Mouse (Mus musculus): Measurements from ENCODE around the gene Pigo.
A peak's percentile ranks its signal among the peaks of the same experiment; 100 is the strongest.
"Not testable (repeated sequence)": the region's sequence is repeated elsewhere in the genome, so short reads cannot be mapped to it uniquely, and the experiment has no call there.

Pigo gene

GRCm38 (mm10) chr4:43001272-43001671 lies 24.3 kb downstream of the Pigo start:
- no peak for DNase-seq (ENCODE audit: low read depth, low spot score)

GRCm38 (mm10) chr4:43000141-43000986 lies 25.3 kb downstream of the Pigo start, which contains the start of gene Vcp:
TSS of gene Vcp (minus strand) at chr4:43000507.
- DNase-seq (ENCODE audit: low read depth, low spot score) = peak; percentile 95

- DNase-seq (ENCODE audit: low read depth, low spot score) = no peak
Observed at GRCm38 (mm10) chr4:42999451-43000140, 26.0 kb downstream of the Pigo start.

GRCm38 (mm10) chr4:42998022-42998421 lies 27.6 kb downstream of the Pigo start:
- no peak for DNase-seq (ENCODE audit: low read depth, low spot score)

GRCm38 (mm10) chr4:42988296-42988695 lies 37.3 kb downstream of the Pigo start:
- DNase-seq (ENCODE audit: low read depth, low spot score) = no peak

GRCm38 (mm10) chr4:42980467-42980866 lies 45.2 kb downstream of the Pigo start:
- DNase-seq (ENCODE audit: low read depth, low spot score) = not testable (repeated sequence)

- no peak for DNase-seq (ENCODE audit: low read depth, low spot score)
Observed at GRCm38 (mm10) chr4:42978062-42978461, 47.6 kb downstream of the Pigo start.

GRCm38 (mm10) chr4:42973868-42974267 lies 51.8 kb downstream of the Pigo start:
- DNase-seq (ENCODE audit: low read depth, low spot score) = no peak

- DNase-seq (ENCODE audit: low read depth, low spot score) = no peak
Observed at GRCm38 (mm10) chr4:42972952-42973351, 52.7 kb downstream of the Pigo start.

- no peak for DNase-seq (ENCODE audit: low read depth, low spot score)
Observed at GRCm38 (mm10) chr4:42969304-42969703, 56.3 kb downstream of the Pigo start, which contains the start of gene 1700022I11Rik. TSS of gene 1700022I11Rik (plus strand) at chr4:42969604.

Measured in WW6 (cell line).